Mouse (Mus musculus) heart, postnatal 10 days (tissue): Measurements from ENCODE around the gene Ahcyl1. TPM values are rescaled to one million over a fixed set of nuclear protein-coding genes. Genes with fewer than 3 reads are reported as not detected.

ENCODE experiments used
- DNase-seq, 2 experiments: peaks; one replicate each; pipeline ENCODE4 v3.0.0; 2021
- intact Hi-C: fragments of 180-260 bp; cut with DNase I; formaldehyde crosslinking; loops from one replicate; pipeline ENCODE4 v1.15.1; 2025
- total RNA-seq, 2 experiments: library from RNA; stranded (reverse); gene quantifications; 2 replicates each; pipeline ENCODE4 v1.2.3; 2021

The Ahcyl1 gene
- total RNA-seq, 2 experiments from 2014 or later, result 88.7 to 104 TPM

- intact Hi-C loops, result no loop called here
Observed at GRCm38 (mm10) chr3:107621286-107622075, 74.9 kb downstream of the Ahcyl1 start.

DNA sequence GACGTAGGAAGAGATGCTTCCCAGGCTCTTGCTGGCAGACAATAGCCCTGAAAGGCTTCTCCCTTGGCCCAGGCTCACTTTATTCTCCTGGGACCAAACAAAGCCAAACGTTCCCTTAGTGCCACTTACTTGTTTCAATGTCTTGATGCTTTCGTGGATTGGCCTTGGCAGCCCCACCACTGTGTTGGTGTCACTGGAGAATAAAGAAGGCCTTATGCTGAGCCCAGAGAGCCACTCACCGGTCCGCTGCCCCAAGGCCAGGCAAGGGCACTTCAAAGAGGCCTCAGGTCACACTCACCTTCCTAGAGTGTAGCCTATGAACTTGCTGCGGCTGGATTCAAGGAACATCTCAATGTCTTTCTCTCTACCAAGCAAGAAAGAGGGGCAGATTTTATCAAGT, 76.4 kb downstream of the Ahcyl1 start:
- intact Hi-C loops, result no loop called here
- no peak for DNase-seq

More at GRCm38 (mm10) chr3:107621286-107622075, 74.9 kb downstream of the Ahcyl1 start:
- no peak for DNase-seq

DNA sequence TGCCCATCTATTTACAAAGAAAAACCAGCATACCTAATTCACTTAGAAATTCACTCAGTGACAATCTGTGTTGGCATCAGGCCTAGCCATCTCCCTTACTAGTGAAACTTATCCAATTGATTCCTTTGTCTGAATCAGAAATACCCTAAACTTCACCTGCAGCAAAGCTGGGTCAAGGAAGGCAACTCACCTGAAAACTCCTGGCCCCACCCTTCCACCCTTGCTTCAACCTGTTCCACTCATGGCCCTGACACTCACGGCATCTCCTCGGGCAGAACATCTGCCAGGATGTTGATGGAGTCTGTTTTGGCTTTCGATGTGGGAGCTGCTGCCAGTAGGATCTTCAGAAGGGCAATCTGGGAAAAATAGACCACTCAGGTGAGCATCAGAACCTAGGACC, 78.6 kb downstream of the Ahcyl1 start:
- intact Hi-C loops, result no loop called here
- DNase-seq, result no peak

Other genes with a start within 250 kb of the Ahcyl1 start
- under 1 TPM; 0.36 to 0.50 TPM for gene Kcnc4, start 237.0 kb downstream of the Ahcyl1 start, total RNA-seq
- gene Slc6a17, start 178.5 kb downstream of the Ahcyl1 start, total RNA-seq, result 1 to 10 TPM; 1.3 to 1.4 TPM
- gene Ubl4b, start 141.5 kb downstream of the Ahcyl1 start, total RNA-seq, result not detected
- gene Alx3, start 101.5 kb downstream of the Ahcyl1 start, total RNA-seq, result under 1 TPM in 1 of 2 experiments, not detected in 1; 0.12 TPM
- not detected for gene Gm10961, start 65.2 kb downstream of the Ahcyl1 start, total RNA-seq
- 10 to 100 TPM; 26.4 to 31.4 TPM for gene Strip1, start 64.9 kb downstream of the Ahcyl1 start, total RNA-seq
- gene Csf1, start 63.9 kb upstream of the Ahcyl1 start, total RNA-seq, result 10 to 100 TPM; 25.5 to 29.0 TPM
- gene Eps8l3, start 180.7 kb upstream of the Ahcyl1 start, total RNA-seq, result not detected
- gene Gstm5, start 199.3 kb upstream of the Ahcyl1 start, total RNA-seq, result 10 to 100 TPM; 50.7 to 50.8 TPM
- gene Gstm7, start 235.3 kb upstream of the Ahcyl1 start, total RNA-seq, result 10 to 100 TPM; 17.3 to 19.7 TPM
- 1 to 10 TPM in 1 of 2 experiments, under 1 TPM in 1; 0.87 to 1.4 TPM for gene Gstm6, start 247.2 kb upstream of the Ahcyl1 start, total RNA-seq